Mouse (Mus musculus): ENCODE results near the gene Cd3g.
"Not testable (repeated sequence)": the region's sequence is repeated elsewhere in the genome, so short reads cannot be mapped to it uniquely, and the experiment has no call there.

The Cd3g gene

DNA sequence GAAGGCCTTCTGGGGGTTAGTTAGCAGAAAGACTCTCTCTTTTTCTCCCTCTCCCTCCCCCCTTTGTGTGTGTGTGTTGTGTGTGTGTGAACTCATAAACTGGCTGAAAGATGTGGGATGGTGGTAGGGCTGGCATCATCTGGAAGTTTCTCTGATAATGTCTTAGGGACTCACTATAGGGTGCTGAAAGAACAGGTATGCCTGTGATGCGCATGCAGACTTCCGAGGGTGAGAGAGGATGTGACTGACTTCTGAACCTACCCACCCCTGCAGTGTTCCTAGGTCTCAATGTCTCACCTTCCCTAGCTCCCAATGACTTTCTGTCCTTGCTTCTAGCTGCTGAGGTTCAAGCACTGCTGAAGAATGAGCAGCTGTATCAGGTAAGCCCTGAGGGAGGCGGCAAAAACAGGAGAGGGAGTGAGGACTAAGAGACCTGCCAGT, 5.5 kb upstream of the Cd3g start:
- DNase-seq (ENCODE audit: low spot score): no peak

DNA sequence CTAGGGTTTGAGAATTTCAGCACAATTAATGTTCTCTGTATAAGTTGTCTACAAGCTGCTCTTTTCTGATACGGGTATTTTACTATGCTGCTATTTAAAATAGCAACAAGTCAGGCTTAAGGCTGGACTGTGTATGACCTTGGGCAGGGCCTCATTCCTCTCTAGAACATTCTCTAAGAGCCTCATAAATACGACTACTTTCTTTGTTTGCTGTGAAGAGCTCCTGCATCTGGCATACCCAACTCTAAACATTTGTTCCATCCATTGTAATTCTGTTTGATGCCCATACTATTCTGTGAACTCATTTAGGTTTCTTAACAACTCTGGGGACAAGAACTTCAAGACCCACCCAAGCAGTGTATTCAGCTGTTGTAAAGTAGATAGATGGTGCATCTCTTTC, 2.8 kb upstream of the Cd3g start:
- DNase-seq (ENCODE audit: low spot score): no peak

DNA sequence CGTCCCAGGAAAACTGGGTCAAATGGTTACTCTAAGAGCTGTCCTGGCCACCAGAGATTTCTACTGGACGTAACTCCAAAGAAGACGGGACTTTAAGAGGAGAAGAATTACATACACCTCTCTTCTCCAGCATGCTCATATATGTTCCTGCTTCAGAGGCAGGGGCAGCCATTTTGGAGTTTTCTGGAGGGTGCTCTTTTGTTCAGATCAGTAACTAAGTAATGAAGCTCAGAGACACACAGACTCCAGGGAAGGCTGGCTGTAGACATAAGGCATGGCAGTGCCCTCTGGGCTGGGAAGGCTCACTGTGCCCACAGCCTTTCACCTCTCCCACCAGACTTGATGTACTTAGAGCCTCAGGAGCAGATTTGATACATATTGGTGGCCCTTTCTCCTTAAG, 2.3 kb upstream of the Cd3g start:
- no peak for DNase-seq (ENCODE audit: low spot score)

DNA sequence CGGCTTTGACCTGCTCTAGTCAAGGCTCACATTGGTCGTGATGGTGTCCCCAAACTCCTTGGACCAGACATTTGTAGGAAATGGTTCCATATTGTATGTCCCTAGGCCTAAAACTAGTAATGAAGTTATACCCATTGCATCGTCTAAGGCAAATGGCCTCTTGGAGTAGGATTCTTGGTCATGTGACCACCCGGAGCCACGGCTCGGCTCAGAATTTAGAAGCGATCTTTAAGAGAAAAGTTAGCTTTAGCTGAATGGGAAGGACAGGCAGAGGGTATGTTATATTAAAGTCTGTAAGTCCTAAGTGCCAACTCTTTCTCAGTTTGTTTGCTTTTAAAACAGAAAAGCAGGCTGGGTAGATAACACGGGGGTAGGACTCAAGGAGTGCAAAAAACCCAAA, 1.9 kb upstream of the Cd3g start:
- DNase-seq (ENCODE audit: low spot score): no peak

DNA sequence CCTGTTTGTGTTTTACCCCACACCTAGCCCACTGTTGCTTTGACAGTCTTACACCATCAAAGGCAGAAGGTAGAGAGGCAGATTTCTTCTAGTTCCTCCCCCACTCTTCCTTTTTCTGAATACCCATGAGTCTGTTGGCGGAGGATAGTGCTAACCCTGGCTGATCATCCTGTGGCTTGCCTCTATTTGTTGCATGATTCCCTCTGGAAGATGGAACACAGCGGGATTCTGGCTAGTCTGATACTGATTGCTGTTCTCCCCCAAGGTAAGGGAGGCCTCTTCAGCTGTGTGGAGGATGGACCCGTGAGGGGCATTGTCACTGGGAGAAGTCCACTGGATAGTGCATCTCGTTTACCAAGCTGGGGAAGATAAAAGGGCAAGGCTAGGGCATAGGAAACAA, 1.4 kb upstream of the Cd3g start, which contains the start of gene Cd3d:
Cd3d (plus strand) TSS at position 111 of the 400 bp plus-strand sequence.
- DNase-seq (ENCODE audit: low spot score): no peak

DNA sequence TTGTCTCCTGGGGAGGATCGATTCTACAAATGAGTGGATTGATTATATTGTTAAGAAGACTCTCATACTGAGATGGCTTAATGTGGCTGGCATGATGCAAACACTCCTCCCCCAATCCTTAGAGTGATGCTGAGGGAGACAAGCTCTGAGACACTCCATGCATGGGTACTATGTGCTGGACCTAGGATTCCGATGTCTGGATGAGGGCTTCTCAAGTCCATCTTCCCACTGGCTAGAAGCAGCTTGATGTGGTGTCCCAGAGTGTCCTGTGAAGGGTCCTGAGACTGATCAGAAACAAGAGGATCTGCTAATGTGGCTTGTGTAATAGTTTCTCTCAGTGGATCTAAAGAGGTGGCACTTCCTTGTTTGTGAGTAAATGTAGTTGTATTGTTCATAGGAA, 873 bp upstream of the Cd3g start:
- no peak for DNase-seq (ENCODE audit: low spot score)

DNA sequence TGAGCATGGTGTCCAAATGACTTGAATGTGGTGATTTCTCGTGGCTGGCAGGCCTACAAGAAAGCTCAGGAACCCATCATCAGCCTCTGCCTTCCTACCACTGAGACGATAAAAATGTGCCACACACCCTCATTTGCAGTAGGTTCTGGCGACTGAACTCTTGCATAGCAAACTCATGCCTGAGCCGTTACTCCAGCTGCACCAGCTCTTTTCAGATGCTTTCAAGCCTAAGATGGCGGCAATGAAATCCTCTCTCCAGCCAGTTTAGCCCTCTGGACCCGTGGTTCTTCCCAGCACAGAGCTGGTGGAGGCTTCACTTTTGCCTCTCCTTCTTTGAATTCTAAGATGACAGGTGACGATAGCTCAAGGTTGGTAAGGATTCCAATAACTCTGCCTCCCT, 425 bp downstream of the Cd3g start:
- no peak for DNase-seq (ENCODE audit: low spot score)

DNA sequence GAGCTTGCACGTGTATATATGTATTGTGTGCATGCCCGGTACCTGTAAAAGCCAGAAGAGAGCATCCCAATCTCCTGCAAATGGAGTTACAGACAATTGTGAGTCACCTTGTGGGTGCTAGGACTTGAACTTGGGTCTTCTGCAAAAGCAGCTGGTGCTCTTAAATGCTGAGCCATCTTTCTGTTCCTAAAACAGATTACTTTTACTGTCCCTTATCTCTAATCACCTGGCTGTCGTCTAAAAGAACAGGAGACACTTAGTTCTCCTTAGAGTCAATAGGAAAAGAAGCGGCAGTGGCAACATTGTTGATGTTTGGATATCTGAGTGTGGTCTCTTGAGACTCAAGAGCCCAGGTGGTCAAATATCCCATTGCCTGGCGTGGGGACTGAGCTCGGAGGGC, 2.4 kb downstream of the Cd3g start:
- no peak for DNase-seq (ENCODE audit: low spot score)

DNA sequence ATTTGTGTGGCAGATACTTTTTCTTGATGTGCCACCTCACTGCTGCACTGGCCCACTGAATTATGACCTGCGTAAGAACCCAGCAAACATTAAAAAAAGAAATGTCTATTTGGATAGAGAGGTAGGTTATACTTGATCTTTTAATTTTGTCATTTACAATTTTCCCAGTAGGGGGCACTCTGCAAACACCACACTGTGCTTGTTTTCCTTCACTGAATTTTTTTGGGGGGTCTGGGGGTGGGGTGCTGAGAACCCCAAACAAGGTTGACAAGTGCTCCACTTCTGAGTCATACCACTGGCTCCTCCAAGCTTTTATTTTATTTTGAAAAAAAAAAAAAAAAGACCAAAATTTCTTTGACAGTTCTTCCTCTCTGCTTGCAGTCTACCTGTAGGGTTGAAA, 10.8 kb downstream of the Cd3g start:
- DNase-seq (ENCODE audit: low spot score): no peak

DNA sequence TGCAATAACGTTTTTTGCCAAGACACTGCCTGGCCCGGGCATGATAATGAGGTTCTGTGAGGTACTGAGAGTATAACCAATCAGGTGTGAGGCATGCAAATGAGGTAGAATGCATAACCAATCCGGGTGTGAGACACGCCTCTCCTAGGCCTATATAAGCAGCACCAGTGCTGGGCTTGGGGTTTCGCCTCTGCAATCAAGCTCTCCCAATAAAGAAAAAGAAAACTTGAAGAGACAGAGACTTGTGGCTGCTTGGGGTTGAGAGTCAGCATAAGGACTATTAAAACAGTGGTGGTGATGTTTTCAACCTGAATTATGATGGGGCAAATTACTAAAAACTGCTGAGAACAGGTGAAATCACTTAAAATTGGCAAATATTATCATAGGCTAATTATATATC, 12.5 kb downstream of the Cd3g start:
- DNase-seq (ENCODE audit: low spot score): not testable (repeated sequence)

DNA sequence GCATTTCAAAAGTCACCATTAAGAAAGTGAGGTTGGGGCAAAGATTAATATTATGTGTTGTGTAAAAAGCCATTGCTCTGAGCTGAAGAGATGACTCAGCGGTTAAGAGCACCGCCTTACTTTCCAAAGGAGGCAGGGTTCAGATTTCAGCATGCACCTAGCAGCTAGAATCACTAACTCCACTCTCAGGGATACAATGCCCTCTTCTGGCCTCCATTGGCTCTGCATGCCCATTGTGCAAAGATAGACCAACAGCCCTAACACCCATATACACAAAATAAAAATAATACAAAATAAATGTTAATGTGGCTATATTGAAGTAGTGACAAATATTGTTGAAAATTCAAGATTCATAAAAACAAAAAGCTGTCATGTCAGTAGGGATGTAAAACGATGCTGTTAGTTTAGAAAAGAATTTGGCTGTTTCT, 13.4 kb downstream of the Cd3g start:
- DNase-seq (ENCODE audit: low spot score): peak; percentile 31

DNA sequence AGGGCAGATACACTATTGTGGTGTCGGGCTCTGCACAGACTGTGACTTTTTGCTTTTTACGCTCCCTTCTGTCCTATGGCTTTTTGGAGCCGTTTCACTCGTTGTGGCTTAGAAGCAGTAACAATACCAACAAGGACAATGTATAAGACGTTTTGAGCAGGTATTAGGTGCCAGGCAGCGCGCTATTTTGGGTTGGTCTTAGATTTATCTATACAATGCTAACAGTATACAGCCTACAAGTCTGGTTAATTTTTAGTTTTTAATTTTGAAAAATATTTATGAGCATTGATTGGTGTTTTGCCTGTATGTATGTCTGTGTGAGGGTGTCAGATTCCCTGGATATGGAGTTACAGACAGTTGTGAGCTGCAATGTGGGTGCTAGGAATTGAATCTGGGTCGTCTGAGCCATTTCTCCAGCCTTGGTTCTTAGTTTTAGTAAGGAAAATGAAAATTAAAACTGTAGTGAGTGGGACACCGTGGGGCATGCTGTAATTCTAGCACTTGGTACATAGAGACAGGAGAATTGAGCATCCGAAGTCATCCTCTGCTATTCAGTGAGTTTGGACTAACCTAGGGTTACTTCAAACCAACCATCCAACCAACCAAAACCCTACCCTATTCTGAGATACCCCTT, 14.3 kb downstream of the Cd3g start:
- no peak for DNase-seq (ENCODE audit: low spot score)

DNA sequence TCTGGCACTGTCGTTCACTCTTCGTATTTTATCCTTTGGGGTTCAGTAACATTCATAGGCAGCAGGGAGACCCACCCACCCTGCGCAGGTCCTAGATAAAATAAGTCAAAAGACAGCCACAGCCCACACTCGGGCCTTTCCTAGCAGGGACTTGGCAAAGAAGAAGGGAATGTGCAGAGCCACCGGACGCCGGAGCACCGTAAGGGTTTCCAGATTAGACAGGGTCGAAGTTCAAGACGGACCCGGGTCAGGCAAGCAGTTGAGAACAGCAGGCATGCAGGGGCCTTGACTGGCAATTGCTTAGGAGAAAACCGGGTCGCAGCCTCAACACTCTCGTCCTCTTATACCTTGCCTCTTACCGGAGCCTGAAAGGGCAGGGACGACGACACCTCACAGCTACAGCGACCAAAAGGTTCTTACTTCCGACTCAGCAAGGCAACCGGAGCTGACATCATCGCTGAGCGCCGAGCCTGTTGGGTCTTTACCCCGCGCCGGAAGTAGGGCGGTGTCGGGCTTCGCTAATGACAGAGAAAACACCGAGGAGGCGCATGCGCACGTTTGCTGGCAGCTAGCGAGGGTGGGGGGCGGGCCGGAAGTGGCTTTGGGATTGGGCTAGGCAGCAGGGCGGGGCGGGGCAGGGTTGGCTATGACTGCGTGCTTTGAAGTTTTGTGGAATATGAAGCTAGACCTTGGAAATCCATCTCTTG, 15.0 kb downstream of the Cd3g start, which contains the start of gene Ube4a:
Ube4a (minus strand) TSS at position 475 of the 707 bp plus-strand sequence.
- DNase-seq (ENCODE audit: low spot score): peak; percentile 99

DNA sequence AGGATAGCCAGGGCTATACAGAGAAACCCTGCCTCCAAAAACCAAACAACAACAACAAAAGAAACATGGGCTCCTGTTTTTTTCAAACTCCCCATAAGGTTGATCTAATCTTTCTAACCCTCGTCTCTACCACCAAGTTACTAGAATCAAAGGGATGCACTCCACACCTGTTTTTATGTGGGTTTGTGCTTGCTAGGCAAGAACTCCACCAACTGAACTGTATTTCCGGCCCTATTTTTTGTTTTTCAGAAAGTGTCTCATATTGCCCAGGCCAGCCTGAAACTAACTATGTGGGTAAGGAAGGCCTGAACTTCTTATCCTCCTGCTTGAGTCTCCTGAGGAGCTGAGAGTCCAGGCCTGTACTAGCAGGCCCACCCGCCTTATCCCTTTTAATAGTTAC, 25.8 kb downstream of the Cd3g start:
- no peak for DNase-seq (ENCODE audit: low spot score)

DNA sequence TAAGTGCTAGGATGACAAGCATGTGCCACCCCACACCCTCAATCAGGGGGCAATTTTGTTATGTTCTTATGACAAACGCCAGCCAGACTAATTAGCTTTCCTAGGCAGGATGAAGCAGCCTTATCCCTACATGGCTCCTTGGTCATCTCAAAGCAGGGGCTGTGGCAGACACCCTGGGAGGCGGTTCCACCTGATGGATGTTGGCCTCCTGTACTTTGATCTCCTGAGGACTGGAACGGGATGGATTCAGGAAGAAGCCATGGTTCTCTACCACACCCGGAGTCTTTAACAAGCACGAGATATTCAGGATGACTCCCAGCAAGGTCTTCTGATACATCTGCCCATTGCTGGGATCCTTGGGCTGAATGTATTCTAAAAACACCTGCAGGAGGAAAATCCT, 32.4 kb downstream of the Cd3g start:
- DNase-seq (ENCODE audit: low spot score): no peak

DNA sequence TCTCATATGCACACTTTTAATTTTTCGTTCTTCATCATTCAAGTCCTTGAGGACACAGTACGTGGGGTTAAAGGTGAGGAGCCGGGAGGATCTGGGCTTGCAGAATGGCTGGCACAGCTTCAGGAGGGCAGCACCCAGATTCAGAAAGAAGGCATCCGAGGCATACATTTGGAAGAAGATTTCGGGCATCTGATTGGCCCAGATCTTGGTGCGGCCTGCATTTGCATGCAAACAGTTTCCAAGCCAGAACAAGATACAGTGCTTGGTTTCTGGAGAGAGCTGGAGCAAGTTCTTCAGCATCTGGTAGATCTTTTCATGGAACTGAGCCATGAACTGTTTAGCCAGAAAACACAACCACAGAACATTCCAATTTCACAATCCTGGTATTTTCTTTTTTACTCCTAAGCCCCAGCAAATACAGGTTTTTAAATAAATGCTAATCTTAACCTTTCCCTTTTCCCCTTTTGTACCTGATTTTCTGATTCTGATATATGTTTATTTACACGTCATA, 34.0 kb downstream of the Cd3g start:
- no peak for DNase-seq (ENCODE audit: low spot score)

DNA sequence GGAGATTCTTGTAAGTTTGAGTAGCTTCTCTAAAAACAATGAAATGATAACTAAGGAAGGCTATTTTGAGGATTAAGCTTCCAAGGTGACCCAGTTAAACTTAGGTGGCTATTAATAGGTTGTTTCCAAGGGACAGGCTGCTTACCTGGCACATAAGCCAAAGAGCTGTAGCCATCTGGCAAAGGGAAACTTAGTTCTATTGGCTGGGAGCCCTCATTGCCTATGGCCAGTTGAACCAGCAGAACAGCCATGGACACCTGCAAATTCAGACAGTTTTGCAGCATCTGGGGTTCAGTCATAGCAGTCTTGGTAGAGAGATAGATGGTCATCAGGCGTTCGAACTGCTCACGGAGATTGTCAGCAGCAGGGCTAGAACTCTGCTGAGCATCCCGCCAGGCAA, 37.8 kb downstream of the Cd3g start:
- DNase-seq (ENCODE audit: low spot score): no peak

DNA sequence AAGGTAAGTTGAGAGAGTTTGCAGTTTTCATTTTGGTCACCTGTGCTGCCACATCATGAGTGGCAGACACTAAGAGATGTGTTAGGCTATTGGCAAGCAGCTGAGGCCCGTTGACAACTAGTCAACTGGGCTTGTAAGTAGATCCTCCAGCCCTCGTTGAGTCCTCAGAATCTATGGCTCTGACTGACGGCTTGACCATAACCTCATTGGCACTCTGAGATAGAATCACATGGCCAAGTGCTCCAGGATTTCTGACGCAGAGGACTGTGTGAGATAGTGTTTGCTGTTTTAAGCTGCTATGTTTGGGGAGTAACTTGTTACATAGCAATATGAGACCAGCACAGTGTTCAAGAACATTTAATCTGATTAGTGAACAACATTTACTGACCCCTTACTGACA, 38.5 kb downstream of the Cd3g start:
- DNase-seq (ENCODE audit: low spot score): no peak

DNA sequence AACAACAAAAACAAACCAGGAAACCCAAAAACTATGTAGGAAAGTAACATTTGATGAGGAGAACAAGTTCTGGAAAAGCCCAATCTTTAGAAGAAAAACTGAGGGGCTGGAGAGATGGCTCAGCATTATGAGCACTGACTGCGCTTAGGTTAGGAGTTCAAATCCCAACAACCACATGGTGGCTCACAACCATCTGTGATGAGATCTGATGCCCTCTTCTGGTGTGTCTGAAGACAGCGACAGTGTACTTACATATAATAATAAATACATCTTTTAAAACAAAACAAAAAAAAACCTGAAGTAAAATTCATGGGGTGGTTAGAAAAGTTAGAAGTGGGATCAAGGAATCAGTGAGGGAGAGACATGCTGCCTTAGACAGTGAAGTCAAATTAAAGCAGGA, 58.7 kb downstream of the Cd3g start:
- no peak for DNase-seq (ENCODE audit: low spot score)

DNA sequence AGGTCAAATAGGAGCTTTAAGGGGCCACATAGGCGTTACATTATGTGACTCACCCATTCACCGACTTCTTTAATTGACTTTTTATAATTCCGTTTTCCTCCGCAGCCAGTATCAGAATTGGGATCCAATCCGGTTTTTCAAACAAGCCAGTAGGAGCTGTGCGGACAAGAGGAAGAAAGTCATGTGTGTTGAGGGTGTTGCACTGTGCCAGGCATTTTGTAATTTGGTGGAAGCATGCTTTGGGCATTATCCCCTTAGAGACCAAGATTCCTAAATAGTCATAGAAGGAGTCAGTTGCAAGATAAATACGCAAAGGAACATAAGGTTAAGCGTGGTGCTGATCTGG, 59.1 kb downstream of the Cd3g start:
- no peak for DNase-seq (ENCODE audit: low spot score)

DNA sequence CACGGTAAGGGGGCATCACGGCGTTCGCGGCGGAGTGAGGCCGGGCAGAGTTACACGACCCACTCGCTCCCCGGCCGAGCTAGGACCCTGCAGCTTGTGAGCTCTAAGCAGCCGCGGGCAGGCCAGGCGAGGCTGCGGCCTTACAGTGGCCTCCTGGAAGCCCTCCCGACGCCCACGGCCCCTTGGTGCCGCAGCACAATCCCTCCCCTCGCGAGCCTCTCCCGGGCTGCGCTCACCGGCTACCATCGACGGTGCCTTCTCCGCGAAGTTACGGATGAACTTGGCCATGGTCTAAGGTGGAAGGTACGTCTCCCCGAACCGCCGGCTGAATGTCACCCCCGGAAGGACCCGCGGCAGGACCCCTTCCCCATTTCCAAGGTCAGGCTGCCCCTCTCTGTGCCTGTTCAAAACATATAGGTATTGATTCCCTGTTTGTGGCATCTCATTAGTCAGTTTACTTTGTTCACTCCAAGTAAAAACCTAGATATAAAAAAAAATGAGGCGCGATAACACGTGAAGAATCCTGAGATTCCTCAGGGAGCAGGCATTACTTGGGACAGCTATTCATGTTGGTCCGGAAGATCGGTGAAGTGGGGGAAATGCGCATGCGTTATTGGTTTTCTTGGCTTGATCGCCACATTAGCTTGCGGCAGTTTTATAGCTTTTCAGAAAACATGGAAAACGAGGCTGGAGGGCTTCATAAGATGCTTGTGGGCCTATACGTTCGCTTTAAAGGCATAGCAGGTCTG, 59.7 kb downstream of the Cd3g start, which contains the start of gene Atp5l:
Atp5l (minus strand) TSS at position 369 of the 749 bp plus-strand sequence.
- peak; percentile 17 for DNase-seq (ENCODE audit: low spot score)

DNA sequence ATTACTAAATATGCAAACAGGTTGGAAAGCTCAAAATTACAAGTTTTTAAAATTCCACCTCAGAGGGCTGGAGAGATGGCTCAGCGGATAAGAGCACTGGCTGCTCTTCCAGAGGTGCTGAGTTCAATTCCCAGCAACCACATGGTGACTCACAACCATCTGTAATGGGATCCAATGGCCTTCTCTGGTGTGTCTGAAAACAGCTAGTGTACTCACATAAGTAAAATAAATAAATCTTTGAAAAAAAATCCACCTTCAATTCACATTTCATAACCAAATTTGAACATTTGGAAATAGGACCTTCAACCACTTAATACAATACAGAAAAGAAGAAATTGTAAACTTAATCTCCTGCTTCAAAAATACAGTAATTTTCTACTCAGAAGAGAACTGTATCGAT, 60.6 kb downstream of the Cd3g start:
- DNase-seq (ENCODE audit: low spot score): no peak

All from urinary bladder, postnatal 10 days (tissue).